Mouse (Mus musculus) liver, embryonic 14.5 days (tissue): ENCODE results near the gene Col4a2. TPM values are rescaled to one million over a fixed set of nuclear protein-coding genes. Genes with fewer than 3 reads are reported as not detected.
A peak's percentile ranks its signal among the peaks of the same experiment; 100 is the strongest.

Source experiments
- ATAC-seq: fragments of 200-750 bp; cut with Nextera tagmentation; 2 replicates; pipeline ENCODE4 v1.8.0; 2017; ENCODE audit warnings: moderate number of reproducible peaks, mild to moderate bottlenecking, moderate library complexity; ENCODE audit not compliant: insufficient read depth
- DNase-seq, 3 experiments: peaks; one replicate each; pipeline ENCODE4 v3.0.0-alpha.2; 2012 to 2013; ENCODE audit warnings: low read depth in 3 of 3, low spot score in 3 of 3
- H3K27ac ChIP-seq: fragments of 300-500 bp; sonication (generic); 2 replicates; pipeline ENCODE4 v1.5.1; 2014; ENCODE audit warnings: moderate library complexity, mild to moderate bottlenecking, control low read depth, inconsistent platforms
- H3K27me3 ChIP-seq: fragments of 300-500 bp; sonication (generic); 2 replicates; pipeline ENCODE4 v1.6.1; 2014; ENCODE audit warnings: mild to moderate bottlenecking, low read length, moderate library complexity; ENCODE audit not compliant: control insufficient read depth, insufficient read depth
- H3K36me3 ChIP-seq: fragments of 300-500 bp; sonication (generic); replicated peaks from 2 replicates; pipeline ENCODE4 v1.6.1; 2014; ENCODE audit warnings: low read depth; ENCODE audit not compliant: control insufficient read depth, insufficient read depth
- H3K4me1 ChIP-seq, 2 experiments: fragments of 200-500 bp in 1 of 2; fragments of 300-500 bp in 1 of 2; sonication (generic) in 1 of 2; replicated peaks; 2 replicates each; pipeline ENCODE4 v1.6.1; 2012 to 2014; ENCODE audit warnings: antibody characterized with exemption in 1 of 2, inconsistent platforms in 1 of 2, low read length in 1 of 2; ENCODE audit not compliant: control insufficient read depth in 2 of 2, insufficient read depth in 2 of 2
- H3K4me2 ChIP-seq: fragments of 300-500 bp; sonication (generic); 2 replicates; pipeline ENCODE4 v1.6.1; 2014; ENCODE audit warnings: low read depth, mild to moderate bottlenecking, control low read depth, moderate library complexity
- H3K4me3 ChIP-seq, 2 experiments: fragments of 200-500 bp in 1 of 2; fragments of 300-500 bp in 1 of 2; sonication (generic) in 1 of 2; 2 replicates each; pipeline ENCODE4 v1.5.1; 2012 to 2014; ENCODE audit warnings: low read depth in 2 of 2, low read length in 2 of 2, mild to moderate bottlenecking in 2 of 2, control low read depth in 1 of 2, inconsistent platforms in 1 of 2, moderate library complexity in 1 of 2; ENCODE audit not compliant: insufficient read depth in 1 of 2
- H3K9ac ChIP-seq: fragments of 300-500 bp; sonication (generic); replicated peaks from 2 replicates; pipeline ENCODE4 v1.6.1; 2014; ENCODE audit warnings: mild to moderate bottlenecking, control low read depth, moderate library complexity
- H3K9me3 ChIP-seq: fragments of 300-500 bp; sonication (generic); 2 replicates; pipeline ENCODE4 v1.6.1; 2016; ENCODE audit warnings: low read length, mixed read lengths; ENCODE audit not compliant: control insufficient read depth
- CTCF ChIP-seq: IDR thresholded peaks from 2 replicates; pipeline ENCODE4 v1.5.1; 2016; ENCODE audit warnings: antibody characterized with exemption, low read depth, control low read depth
- EP300 ChIP-seq: IDR thresholded peaks from 2 replicates; pipeline ENCODE4 v1.6.1; 2016; ENCODE audit warnings: antibody characterized with exemption, low read depth
- WGBS: fragments of 180-500 bp; shearing (Covaris S2); extraction: QIAGEN DNeasy Blood & Tissue Kit; methylation state at CpG from one replicate; pipeline ENCODE4 v1.1.7; 2014; ENCODE audit not compliant: insufficient replicate concordance; 5-methylcytosine and 5-hydroxymethylcytosine counted together
- polyA plus RNA-seq, 2 experiments: library from polyadenylated mRNA; depleted of rRNA in 1 of 2; stranded (reverse) in 1 of 2; unstranded in 1 of 2; fragments of >200 nt; fragmentation: Nextera tagmentation in 1 of 2; extraction: Ambion mirVana in 1 of 2; gene quantifications; 2 replicates each; pipeline versions ENCODE4 v1.2.1 to v1.2.3; 2012 to 2014

Col4a2 gene
- polyA plus RNA-seq, 2 experiments = 4.7 to 4.9 TPM

- Histone ChIP-seq H3K4me2 (no peak overlapping the region), H3K36me3 (no peaks in the 10 kb centered on the region), H3K4me3 (no peak overlapping the region), H3K9me3 (no peaks in the 10 kb centered on the region), H3K27ac (no peak overlapping the region), H3K9ac (no peak overlapping the region), H3K4me1 (no peaks in the 10 kb centered on the region), H3K27me3 (no peaks in the 10 kb centered on the region)
- no peak for DNase-seq
- ATAC-seq = no peak
- WGBS = 56% methylated on average over 13 of the region's 13 CpGs
- no peak for TF ChIP-seq EP300
These were observed 93.3 kb downstream of the Col4a2 start for GRCm38 (mm10) chr8:11405722-11406481.

GRCm38 (mm10) chr8:11411504-11412124, 99.0 kb downstream of the Col4a2 start:
- WGBS = 61% methylated on average over 12 of the region's 12 CpGs
- ATAC-seq (no peak), DNase-seq (no peak)
- H3K4me3 ChIP-seq = no peak overlapping the region
- TF ChIP-seq EP300 = no peak
- TF ChIP-seq CTCF = no peak
- H3K27ac ChIP-seq = no peak overlapping the region
- H3K4me1 ChIP-seq = no peaks in the 10 kb centered on the region
- H3K4me2 ChIP-seq = no peak overlapping the region
- H3K9me3 ChIP-seq = no peaks in the 10 kb centered on the region
- H3K36me3 ChIP-seq = no peaks in the 10 kb centered on the region
- no peaks in the 10 kb centered on the region for H3K27me3 ChIP-seq
- no peak overlapping the region for H3K9ac ChIP-seq

GRCm38 (mm10) chr8:11412450-11412849, 99.8 kb downstream of the Col4a2 start:
- Histone ChIP-seq H3K9ac (no peak overlapping the region), H3K4me1 (no peaks in the 10 kb centered on the region), H3K27me3 (no peaks in the 10 kb centered on the region), H3K36me3 (no peaks in the 10 kb centered on the region), H3K4me3 (no peak overlapping the region), H3K27ac (no peak overlapping the region), H3K4me2 (no peak overlapping the region), H3K9me3 (no peaks in the 10 kb centered on the region)
- ATAC-seq (no peak), DNase-seq (no peak)
- no peak for TF ChIP-seq CTCF
- TF ChIP-seq EP300 = no peak
- WGBS = 67% methylated on average over 5 of the region's 5 CpGs

GRCm38 (mm10) chr8:11414304-11414703, 101.7 kb downstream of the Col4a2 start:
- no peak for DNase-seq
- Histone ChIP-seq H3K9ac (no peak overlapping the region), H3K9me3 (no peaks in the 10 kb centered on the region), H3K4me1 (no peaks in the 10 kb centered on the region), H3K27me3 (no peaks in the 10 kb centered on the region), H3K4me3 (no peak overlapping the region), H3K27ac (no peak overlapping the region), H3K36me3 (no peaks in the 10 kb centered on the region), H3K4me2 (no peak overlapping the region)
- TF ChIP-seq CTCF (no peak), EP300 (no peak)
- 60% methylated on average over 8 of the region's 8 CpGs for WGBS
- no peak for ATAC-seq

- 65% methylated on average over 10 of the region's 10 CpGs for WGBS
- no peak for TF ChIP-seq EP300
- TF ChIP-seq CTCF = peak; percentile 20; the same call in 1 of the 2 replicates
- no peaks in the 10 kb centered on the region for H3K36me3 ChIP-seq
- no peaks in the 10 kb centered on the region for H3K4me1 ChIP-seq
- ATAC-seq = no peak
- H3K4me3 ChIP-seq = no peak overlapping the region
- H3K9me3 ChIP-seq = no peaks in the 10 kb centered on the region
- no peak overlapping the region for H3K9ac ChIP-seq
- no peak for DNase-seq
- H3K27ac ChIP-seq = no peak overlapping the region
- no peaks in the 10 kb centered on the region for H3K27me3 ChIP-seq
- H3K4me2 ChIP-seq = no peak overlapping the region
These were observed 102.5 kb downstream of the Col4a2 start for GRCm38 (mm10) chr8:11415089-11415488.
